Mouse (Mus musculus) kidney, adult 2 months (tissue): ENCODE data around the gene Fkbp2. TPM values are rescaled to one million over a fixed set of nuclear protein-coding genes. Genes with fewer than 3 reads are reported as not detected.

Source experiments
- DNase-seq: peaks from one replicate; pipeline ENCODE4 v3.0.0; 2021
- H3K27ac ChIP-seq: fragments of 200-500 bp; 2 replicates; pipeline ENCODE4 v1.5.1; 2012; ENCODE audit warnings: low read depth, low read length, control low read depth, inconsistent platforms; ENCODE audit not compliant: insufficient read depth
- H3K27me3 ChIP-seq: fragments of 200-500 bp; replicated peaks from 2 replicates; pipeline ENCODE4 v1.6.1; 2012; ENCODE audit warnings: mild to moderate bottlenecking, moderate library complexity, low read length, inconsistent platforms; ENCODE audit not compliant: control insufficient read depth, insufficient read depth
- H3K36me3 ChIP-seq: fragments of 200-500 bp; 2 replicates; pipeline ENCODE4 v1.6.1; 2012; ENCODE audit warnings: mild to moderate bottlenecking, moderate library complexity, low read length, inconsistent platforms; ENCODE audit not compliant: control insufficient read depth, insufficient read depth
- H3K4me1 ChIP-seq: fragments of 200-500 bp; 2 replicates; pipeline ENCODE4 v1.6.1; 2011; ENCODE audit warnings: low read length; ENCODE audit not compliant: control insufficient read depth, insufficient read depth
- H3K4me3 ChIP-seq: fragments of 200-500 bp; 2 replicates; pipeline ENCODE4 v1.5.1; 2011; ENCODE audit warnings: mild to moderate bottlenecking, low read depth, low read length, control low read depth; ENCODE audit not compliant: insufficient read depth
- CTCF ChIP-seq: fragments of 200-500 bp; conservative IDR thresholded peaks from 2 replicates; pipeline ENCODE4 v1.5.1; 2011; ENCODE audit warnings: low read depth, mild to moderate bottlenecking, control low read depth, low read length, moderate library complexity, mixed read lengths; ENCODE audit not compliant: insufficient read depth, insufficient read length
- POLR2A ChIP-seq: fragments of 200-500 bp; IDR thresholded peaks from one replicate; pipeline ENCODE4 v1.6.1; 2011; ENCODE audit warnings: low read depth, low read length, control low read depth
- WGBS: fragments of 180-500 bp; shearing (Covaris S2); methylation state at CpG from one replicate; pipeline ENCODE4 v1.1.7; 2018; 5-methylcytosine and 5-hydroxymethylcytosine counted together
- polyA plus RNA-seq: library from polyadenylated mRNA; depleted of rRNA; stranded (reverse); fragments of >200 nt; gene quantifications from 2 replicates; pipeline ENCODE4 v1.2.3, GENCODE M21; 2012

Gene Fkbp2
- polyA plus RNA-seq, 1 experiment = 136 TPM

GRCm38 (mm10) chr19:7014481-7015135, 34.3 kb upstream of the Fkbp2 start:
- no peaks in the 10 kb centered on the region for H3K27me3 ChIP-seq
- WGBS = 93% methylated on average over 20 of the region's 20 CpGs
- no peak for TF ChIP-seq POLR2A
- TF ChIP-seq CTCF = no peak

GRCm38 (mm10) chr19:7013984-7014383, 33.7 kb upstream of the Fkbp2 start:
- H3K36me3 ChIP-seq = no peaks in the 10 kb centered on the region
- H3K4me3 ChIP-seq = no peak overlapping the region
- DNase-seq = peak; percentile 37
- no peaks in the 10 kb centered on the region for H3K4me1 ChIP-seq
- H3K27me3 ChIP-seq = no peaks in the 10 kb centered on the region
- no peak overlapping the region for H3K27ac ChIP-seq
- WGBS = 71% methylated on average over 9 of the region's 9 CpGs
- no peak for TF ChIP-seq CTCF
- TF ChIP-seq POLR2A = no peak

More at GRCm38 (mm10) chr19:7014481-7015135, 34.3 kb upstream of the Fkbp2 start:
- no peaks in the 10 kb centered on the region for H3K4me1 ChIP-seq
- H3K36me3 ChIP-seq = no peaks in the 10 kb centered on the region
- H3K4me3 ChIP-seq = no peak overlapping the region
- H3K27ac ChIP-seq = no peak overlapping the region
- no peak for DNase-seq

GRCm38 (mm10) chr19:7012426-7012825, 32.1 kb upstream of the Fkbp2 start:
- TF ChIP-seq CTCF (no peak), POLR2A (no peak)
- 60% methylated on average over 4 of the region's 4 CpGs for WGBS
- Histone ChIP-seq H3K4me3 (no peak overlapping the region), H3K36me3 (no peaks in the 10 kb centered on the region), H3K27ac (no peak overlapping the region), H3K4me1 (no peaks in the 10 kb centered on the region), H3K27me3 (no peaks in the 10 kb centered on the region)
- DNase-seq = peak; percentile 46

GRCm38 (mm10) chr19:7006892-7007593, 26.7 kb upstream of the Fkbp2 start:
- Histone ChIP-seq H3K4me1 (no peaks in the 10 kb centered on the region), H3K36me3 (no peaks in the 10 kb centered on the region), H3K4me3 (no peak overlapping the region), H3K27me3 (no peaks in the 10 kb centered on the region), H3K27ac (no peak overlapping the region)
- 78% methylated on average over 9 of the region's 9 CpGs for WGBS
- DNase-seq = no peak
- TF ChIP-seq POLR2A (no peak), CTCF (no peak)

- no peaks in the 10 kb centered on the region for H3K36me3 ChIP-seq
- DNase-seq = no peak
- H3K4me3 ChIP-seq = no peak overlapping the region
- H3K27ac ChIP-seq = no peak overlapping the region
- TF ChIP-seq CTCF = no peak
- no peak for TF ChIP-seq POLR2A
- no peaks in the 10 kb centered on the region; the same call in 1 of the 2 replicates for H3K4me1 ChIP-seq
- H3K27me3 ChIP-seq = no peaks in the 10 kb centered on the region
- 93% methylated on average over 19 of the region's 19 CpGs for WGBS
Measured at GRCm38 (mm10) chr19:6999360-7000063, 19.2 kb upstream of the Fkbp2 start.

GRCm38 (mm10) chr19:6997721-6998290, 17.5 kb upstream of the Fkbp2 start:
- 91% methylated on average over 9 of the region's 9 CpGs for WGBS
- H3K27me3 ChIP-seq = no peaks in the 10 kb centered on the region
- TF ChIP-seq CTCF (no peak), POLR2A (no peak)
- no peak overlapping the region for H3K27ac ChIP-seq
- H3K4me1 ChIP-seq = no peaks in the 10 kb centered on the region; the same call in 1 of the 2 replicates
- DNase-seq = peak; percentile 0
- H3K4me3 ChIP-seq = no peak overlapping the region
- H3K36me3 ChIP-seq = no peaks in the 10 kb centered on the region
